ENCODE assay signal across 14 mouse cellular contexts in the genomic region with DNA sequence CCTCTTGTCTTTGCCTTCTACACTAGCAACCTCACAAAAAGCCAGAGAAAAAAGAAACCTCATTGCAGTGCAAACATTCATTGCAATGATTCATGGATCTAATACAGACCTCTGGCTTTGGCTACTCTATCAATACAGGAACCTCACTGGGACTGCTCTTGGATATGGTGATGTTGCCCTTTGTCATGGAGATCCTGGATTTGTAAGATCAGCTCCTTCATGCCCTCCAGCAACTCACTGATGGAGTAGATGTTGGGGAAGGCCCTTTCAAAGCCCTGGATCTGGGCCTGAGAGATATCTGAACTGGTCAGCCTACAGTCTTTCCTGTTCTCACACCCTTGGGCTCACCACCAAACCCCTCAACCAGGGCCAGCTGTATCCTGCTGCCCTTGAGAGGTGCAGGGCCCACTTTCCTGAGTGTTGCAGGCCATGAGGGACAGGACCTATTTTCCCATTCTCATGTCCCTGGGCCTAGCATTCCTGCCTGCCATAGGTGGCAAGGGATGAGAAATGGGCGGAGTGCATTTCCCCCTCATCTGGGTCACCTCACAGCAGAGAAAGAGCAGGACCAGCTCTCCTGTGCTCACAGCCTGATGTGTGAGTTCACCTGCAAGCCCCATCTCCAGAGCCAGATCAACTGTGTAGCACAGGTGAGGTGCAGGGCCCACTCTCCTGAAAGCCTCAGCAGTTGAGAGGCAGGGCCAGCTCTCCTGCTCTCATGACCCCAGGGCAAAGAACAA.
"Had no signal": no experiment of that assay in that cellular context is flagged by ENCODE, and none has a peak within 500 bp of the region (broad histone marks: within the 10 kb centered on the region; RNA-seq: fewer than 3 reads in every experiment).

No protein-coding gene starts in this region.

- H3K4me3 ChIP-seq: lung, embryonic 15.5 days; midbrain, embryonic 13.5 days; midbrain, embryonic 15.5 days; neural tube, embryonic 12.5 days; stomach, embryonic 15.5 days had no signal

- H3K27ac ChIP-seq: lung, embryonic 15.5 days; macrophage; midbrain, embryonic 13.5 days; midbrain, embryonic 15.5 days; neural tube, embryonic 12.5 days; stomach, embryonic 15.5 days; stomach, postnatal 0 days had no signal

- H3K9me3 ChIP-seq: lung, embryonic 15.5 days; midbrain, embryonic 13.5 days; midbrain, embryonic 15.5 days; neural tube, embryonic 12.5 days; stomach, embryonic 15.5 days had no signal

- H3K4me1 ChIP-seq: lung, embryonic 15.5 days; midbrain, embryonic 13.5 days; midbrain, embryonic 15.5 days; neural tube, embryonic 12.5 days; stomach, embryonic 15.5 days had no signal

- H3K27me3 ChIP-seq: lung, embryonic 15.5 days; midbrain, embryonic 13.5 days; midbrain, embryonic 15.5 days; neural tube, embryonic 12.5 days; stomach, embryonic 15.5 days had no signal

- H3K36me3 ChIP-seq: lung, embryonic 15.5 days; midbrain, embryonic 13.5 days; midbrain, embryonic 15.5 days; neural tube, embryonic 12.5 days; stomach, embryonic 15.5 days had no signal

- DNase-seq: lung, adult 18-20 months; lung, postnatal 14 days; lung, postnatal 36 days; right cerebral cortex, postnatal 14 days; thymus, adult 2 months; thymus, postnatal 14 days; thymus, postnatal 36 days had no signal

- H3K9ac ChIP-seq: lung, embryonic 15.5 days; midbrain, embryonic 13.5 days; midbrain, embryonic 15.5 days; neural tube, embryonic 12.5 days; stomach, embryonic 15.5 days had no signal
